In the genomic region with DNA sequence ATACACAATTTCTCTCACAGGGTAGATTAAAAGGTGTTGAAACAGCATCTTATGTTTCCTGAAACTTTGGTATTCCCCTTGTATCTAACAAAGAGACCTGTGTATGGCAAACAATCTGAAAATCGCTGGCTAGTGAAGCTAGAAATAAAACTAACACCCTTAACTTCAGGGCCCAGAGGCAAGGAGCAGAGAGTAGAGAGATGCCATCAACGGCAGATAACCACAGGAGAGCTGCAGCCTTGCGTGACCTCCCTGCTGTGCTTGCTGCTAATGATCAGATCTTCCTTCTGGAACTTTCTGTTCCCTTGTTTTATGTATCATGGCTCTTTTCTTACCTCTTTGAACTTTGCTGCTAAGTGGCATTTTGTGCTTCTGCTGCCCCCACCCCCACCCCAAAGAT, we compare ENCODE assay signal across 16 mouse cellular contexts.
"Had no signal": no experiment of that assay in that cellular context is flagged by ENCODE, and none has a peak within 500 bp of the region (broad histone marks: within the 10 kb centered on the region; RNA-seq: fewer than 3 reads in every experiment).

No protein-coding gene starts in this region.

- H3K27ac ChIP-seq: neural tube, embryonic 12.5 days; neural tube, embryonic 13.5 days; neural tube, embryonic 15.5 days; stomach, embryonic 15.5 days; stomach, postnatal 0 days had no signal

- H3K27me3 ChIP-seq: neural tube, embryonic 12.5 days; neural tube, embryonic 13.5 days; neural tube, embryonic 15.5 days; stomach, embryonic 15.5 days had no signal

- DNase-seq: right cerebral cortex, adult 18-20 months; right cerebral cortex, postnatal 14 days; right cerebral cortex, postnatal 25 days; right cerebral cortex, postnatal 4 days; spleen, adult 18-20 months; thymus, adult 18-20 months; thymus, adult 2 months; thymus, postnatal 14 days; thymus, postnatal 25 days; thymus, postnatal 36 days; thymus, postnatal 4 days had no signal

- H3K4me1 ChIP-seq: neural tube, embryonic 12.5 days; neural tube, embryonic 13.5 days; neural tube, embryonic 15.5 days; stomach, embryonic 15.5 days had no signal

- H3K9ac ChIP-seq: neural tube, embryonic 12.5 days; neural tube, embryonic 13.5 days; neural tube, embryonic 15.5 days; stomach, embryonic 15.5 days had no signal

- H3K4me2 ChIP-seq: neural tube, embryonic 12.5 days; neural tube, embryonic 13.5 days; neural tube, embryonic 15.5 days; stomach, embryonic 15.5 days had no signal

- H3K4me3 ChIP-seq: neural tube, embryonic 12.5 days; neural tube, embryonic 13.5 days; neural tube, embryonic 15.5 days; stomach, embryonic 15.5 days had no signal

- H3K9me3 ChIP-seq: neural tube, embryonic 12.5 days; neural tube, embryonic 13.5 days; neural tube, embryonic 15.5 days; stomach, embryonic 15.5 days had no signal

- H3K36me3 ChIP-seq: neural tube, embryonic 12.5 days; neural tube, embryonic 13.5 days; neural tube, embryonic 15.5 days; stomach, embryonic 15.5 days had no signal
